Mouse (Mus musculus) cerebellum, adult 2 months (tissue): ENCODE measurements around the gene Olfr1442. TPM values are rescaled to one million over a fixed set of nuclear protein-coding genes. Genes with fewer than 3 reads are reported as not detected.
"Not testable (repeated sequence)": the region's sequence is repeated elsewhere in the genome, so short reads cannot be mapped to it uniquely, and the experiment has no call there.

Experiments used
- DNase-seq, 2 experiments: peaks; one replicate each; pipeline ENCODE4 v3.0.0; 2021
- H3K27ac ChIP-seq: fragments of 200-500 bp; 2 replicates; pipeline ENCODE4 v1.5.1; 2012; ENCODE audit warnings: low read length, control low read depth, inconsistent platforms; ENCODE audit not compliant: insufficient read depth
- H3K27me3 ChIP-seq: fragments of 200-500 bp; 2 replicates; pipeline ENCODE4 v1.6.1; 2012; ENCODE audit warnings: inconsistent platforms, mild to moderate bottlenecking, low read length, moderate library complexity; ENCODE audit not compliant: control insufficient read depth, insufficient read depth
- H3K4me1 ChIP-seq: fragments of 200-500 bp; 2 replicates; pipeline ENCODE4 v1.6.1; 2011; ENCODE audit warnings: low read length; ENCODE audit not compliant: control insufficient read depth, insufficient read depth
- H3K4me3 ChIP-seq: fragments of 200-500 bp; replicated peaks from 2 replicates; pipeline ENCODE3; 2011; ENCODE audit warnings: mild to moderate bottlenecking, low read depth, low read length, control low read depth; ENCODE audit not compliant: insufficient read depth
- CTCF ChIP-seq: fragments of 200-500 bp; IDR thresholded peaks from 2 replicates; pipeline ENCODE4 v1.5.1; 2011; ENCODE audit warnings: low read depth, mild to moderate bottlenecking, control low read depth, low read length, moderate library complexity, borderline replicate concordance; ENCODE audit not compliant: insufficient read depth
- POLR2A ChIP-seq: fragments of 200-500 bp; IDR thresholded peaks from 2 replicates; pipeline ENCODE4 v1.6.1; 2011; ENCODE audit warnings: low read length, control low read depth, borderline replicate concordance; ENCODE audit not compliant: insufficient read depth
- WGBS: fragments of 180-500 bp; shearing (Covaris S2); methylation state at CpG from one replicate; pipeline ENCODE4 v1.1.7; 2018; 5-methylcytosine and 5-hydroxymethylcytosine counted together
- polyA plus RNA-seq: library from polyadenylated mRNA; depleted of rRNA; stranded (reverse); fragments of >200 nt; gene quantifications from 2 replicates; pipeline ENCODE4 v1.2.3, GENCODE M21; 2012; rRNA removed

Olfr1442 gene
- polyA plus RNA-seq, 1 experiment: not detected

DNA sequence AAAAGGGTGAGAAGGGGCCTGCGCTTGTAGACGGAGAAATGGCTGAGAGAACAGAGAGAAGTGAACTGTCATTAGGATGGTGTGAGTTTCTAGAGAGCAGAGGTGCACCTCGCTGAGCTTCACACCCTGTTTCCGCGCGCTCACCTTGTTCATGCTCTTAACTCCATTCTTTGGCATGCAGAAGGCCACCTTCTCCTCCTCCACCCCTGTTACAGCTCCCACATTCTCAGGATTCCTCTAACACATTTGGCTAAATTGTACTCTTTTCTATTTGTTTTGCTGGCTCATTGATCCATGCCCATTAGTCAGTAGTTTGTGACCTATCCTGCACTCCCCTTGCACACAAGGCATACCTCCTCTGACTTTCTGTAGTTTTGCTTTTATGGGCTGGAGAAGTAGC lies 49.0 kb downstream of the Olfr1442 start:
- Histone ChIP-seq H3K4me3 (no peak overlapping the region), H3K27me3 (no peaks in the 10 kb centered on the region), H3K27ac (no peak overlapping the region), H3K4me1 (no peaks in the 10 kb centered on the region)
- DNase-seq: no peak
- WGBS: 90% methylated on average over 6 of the region's 6 CpGs
- TF ChIP-seq POLR2A: no peak
- TF ChIP-seq CTCF: no peak

DNA sequence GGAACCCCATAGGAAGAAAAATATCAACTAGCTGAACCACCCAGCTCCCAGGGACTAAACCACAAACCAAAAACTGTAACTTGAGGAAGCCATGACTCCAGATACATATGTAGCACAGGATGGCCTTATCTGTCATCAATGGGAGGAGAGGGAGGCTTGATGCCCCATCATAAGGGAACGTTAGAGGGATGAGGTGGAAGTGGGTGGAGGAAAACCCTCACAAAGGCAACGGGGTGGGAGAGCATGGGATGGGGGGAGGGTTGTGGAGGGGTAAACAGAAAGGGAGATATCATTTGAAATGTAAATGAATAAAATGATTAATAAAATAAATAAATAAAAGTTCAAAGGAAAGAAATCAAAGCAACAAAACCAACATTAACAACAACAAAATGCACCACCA lies 50.2 kb downstream of the Olfr1442 start:
- 67% methylated on average over 2 of the region's 2 CpGs for WGBS
- Histone ChIP-seq H3K27ac (no peak overlapping the region), H3K4me3 (no peak overlapping the region), H3K4me1 (no peaks in the 10 kb centered on the region), H3K27me3 (no peaks in the 10 kb centered on the region)
- DNase-seq: no peak
- no peak for TF ChIP-seq POLR2A
- no peak for TF ChIP-seq CTCF

GRCm38 (mm10) chr19:12720919-12721318 lies 50.7 kb downstream of the Olfr1442 start:
- H3K27me3 ChIP-seq, H3K4me1 ChIP-seq, H3K4me3 ChIP-seq, DNase-seq, H3K27ac ChIP-seq: not testable (repeated sequence)
- 86% methylated on average over 5 of the region's 5 CpGs for WGBS

GRCm38 (mm10) chr19:12721596-12721995 lies 51.4 kb downstream of the Olfr1442 start:
- H3K4me1 ChIP-seq, H3K4me3 ChIP-seq, DNase-seq, H3K27ac ChIP-seq, H3K27me3 ChIP-seq: not testable (repeated sequence)
- WGBS: 93% methylated on average over 7 of the region's 7 CpGs

DNA sequence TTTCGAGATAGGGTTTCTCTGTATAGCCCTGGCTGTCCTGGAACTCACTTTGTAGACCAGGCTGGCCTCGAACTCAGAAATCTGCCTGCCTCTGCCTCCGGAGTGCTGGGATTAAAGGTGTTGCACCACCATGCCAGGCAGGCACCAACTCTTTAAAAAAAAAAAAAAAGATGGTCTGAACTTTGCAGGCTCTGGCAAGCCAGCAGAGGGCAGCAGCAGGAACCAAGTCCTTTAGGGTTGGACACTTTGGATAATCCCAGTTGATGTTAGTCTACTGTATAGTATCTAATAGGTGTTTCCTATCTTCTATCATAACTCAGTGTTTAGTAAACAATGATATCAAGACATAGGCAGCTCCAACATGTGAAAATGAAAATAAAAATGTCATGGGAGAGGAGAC lies 52.1 kb downstream of the Olfr1442 start:
- TF ChIP-seq POLR2A (no peak), CTCF (peak; percentile 21; the same call in 1 of the 2 replicates)
- H3K4me3 ChIP-seq: no peak overlapping the region
- WGBS: 53% methylated on average over 3 of the region's 3 CpGs
- no peaks in the 10 kb centered on the region for H3K4me1 ChIP-seq
- no peaks in the 10 kb centered on the region for H3K27me3 ChIP-seq
- H3K27ac ChIP-seq: no peak overlapping the region
- DNase-seq: peak; percentile 31 to 38

GRCm38 (mm10) chr19:12725851-12726250 lies 55.6 kb downstream of the Olfr1442 start:
- TF ChIP-seq POLR2A (no peak), CTCF (no peak)
- no peak for DNase-seq
- H3K27ac ChIP-seq: no peak overlapping the region
- no peak overlapping the region for H3K4me3 ChIP-seq
- WGBS: 88% methylated on average over 1 of the region's 1 CpGs
- H3K27me3 ChIP-seq: no peaks in the 10 kb centered on the region
- no peaks in the 10 kb centered on the region for H3K4me1 ChIP-seq

Other genes starting within 250 kb of the Olfr1442 start
- not detected in 2 replicates for gene Pfpl, start 242.5 kb upstream of the Olfr1442 start, polyA plus RNA-seq
- gene Mpeg1, start 209.7 kb upstream of the Olfr1442 start, polyA plus RNA-seq: 3.3 and 3.6 TPM in 2 replicates
- 11.4 and 11.5 TPM in 2 replicates for gene Dtx4, start 169.0 kb upstream of the Olfr1442 start, polyA plus RNA-seq
- 0.46 and 0.65 TPM in 2 replicates for gene Fam111a, start 124.7 kb upstream of the Olfr1442 start, polyA plus RNA-seq
- gene Gm4952, start 70.5 kb upstream of the Olfr1442 start, polyA plus RNA-seq: 0.16 and 0.35 TPM in 2 replicates
- 0.46 and 0.70 TPM in 2 replicates for gene Glyat, start 37.1 kb upstream of the Olfr1442 start, polyA plus RNA-seq
- gene Olfr1443, start 7.7 kb downstream of the Olfr1442 start, polyA plus RNA-seq: not detected in 2 replicates
- gene Keg1, start 25.3 kb downstream of the Olfr1442 start, polyA plus RNA-seq: not detected in 2 replicates
- gene Cntf, start 95.2 kb downstream of the Olfr1442 start, polyA plus RNA-seq: 3.8 and 4.5 TPM in 2 replicates
- 57.6 TPM in 2 replicates for gene Zfp91, start 125.7 kb downstream of the Olfr1442 start, polyA plus RNA-seq
- 0.95 and 1.1 TPM in 2 replicates for gene Lpxn, start 125.8 kb downstream of the Olfr1442 start, polyA plus RNA-seq
- not detected in 2 replicates for gene Gm5244, start 176.2 kb downstream of the Olfr1442 start, polyA plus RNA-seq
- not detected in 2 replicates for gene Olfr1444, start 186.8 kb downstream of the Olfr1442 start, polyA plus RNA-seq
- gene Olfr1445, start 213.4 kb downstream of the Olfr1442 start, polyA plus RNA-seq: not detected in 2 replicates
- not detected in 2 replicates for gene Olfr1446, start 223.1 kb downstream of the Olfr1442 start, polyA plus RNA-seq
- not detected in 2 replicates for gene Olfr1447, start 233.3 kb downstream of the Olfr1442 start, polyA plus RNA-seq